Mouse (Mus musculus) heart, embryonic 16.5 days (tissue): Measurements from ENCODE around the gene Lrmda. TPM values are rescaled to one million over a fixed set of nuclear protein-coding genes. Genes with fewer than 3 reads are reported as not detected.
"Not testable (repeated sequence)": the region's sequence is repeated elsewhere in the genome, so short reads cannot be mapped to it uniquely, and the experiment has no call there.

Experiments
- ATAC-seq: fragments of 200-750 bp; cut with Nextera tagmentation; replicated peaks from 2 replicates; pipeline ENCODE4 v1.8.0; 2017; ENCODE audit warnings: moderate number of reproducible peaks; ENCODE audit not compliant: insufficient read depth, low FRiP score; ENCODE audit errors: extremely low read depth
- H3K27ac ChIP-seq: fragments of 300-500 bp; sonication (generic); 2 replicates; pipeline ENCODE4 v1.5.1; 2014; ENCODE audit warnings: mild to moderate bottlenecking, low read length, control low read depth, moderate library complexity
- H3K27me3 ChIP-seq: fragments of 300-500 bp; sonication (generic); 2 replicates; pipeline ENCODE4 v1.6.1; 2014; ENCODE audit warnings: low read length, mixed read lengths; ENCODE audit not compliant: control insufficient read depth, insufficient read depth
- H3K36me3 ChIP-seq: fragments of 300-500 bp; sonication (generic); 2 replicates; pipeline ENCODE4 v1.6.1; 2014; ENCODE audit not compliant: control insufficient read depth, insufficient read depth
- H3K4me1 ChIP-seq: fragments of 300-500 bp; sonication (generic); 2 replicates; pipeline ENCODE4 v1.6.1; 2014; ENCODE audit warnings: low read length, mixed read lengths; ENCODE audit not compliant: control insufficient read depth, insufficient read depth
- H3K4me2 ChIP-seq: fragments of 300-500 bp; sonication (generic); 2 replicates; pipeline ENCODE4 v1.6.1; 2014; ENCODE audit warnings: low read depth, mild to moderate bottlenecking, control low read depth, low read length
- H3K4me3 ChIP-seq: fragments of 300-500 bp; sonication (generic); 2 replicates; pipeline ENCODE4 v1.5.1; 2014; ENCODE audit warnings: mild to moderate bottlenecking, control low read depth, low read length
- H3K9ac ChIP-seq: fragments of 300-500 bp; sonication (generic); 2 replicates; pipeline ENCODE4 v1.6.1; 2014; ENCODE audit warnings: low read length, control low read depth
- H3K9me3 ChIP-seq: fragments of 300-500 bp; sonication (generic); replicated peaks from 2 replicates; pipeline ENCODE4 v1.6.1; 2016; ENCODE audit warnings: low read length; ENCODE audit not compliant: control insufficient read depth
- WGBS: fragments of 180-500 bp; shearing (Covaris S2); extraction: QIAGEN DNeasy Blood & Tissue Kit; methylation state at CpG from one replicate; pipeline ENCODE4 v1.1.7; 2014; 5-methylcytosine and 5-hydroxymethylcytosine counted together
- polyA plus RNA-seq: library from polyadenylated mRNA; unstranded; fragments of >200 nt; fragmentation: Nextera tagmentation; extraction: Ambion mirVana; gene quantifications from 2 replicates; pipeline ENCODE4 v1.2.1, GENCODE M21; 2015

Gene Lrmda
- polyA plus RNA-seq, 1 experiment from 2014 or later, result 0.55 TPM

- Histone ChIP-seq H3K4me2 (peak overlapping the region; percentile 30; the same call in 1 of the 2 replicates), H3K4me3 (no peak overlapping the region), H3K4me1 (no peaks in the 10 kb centered on the region), H3K27ac (no peak overlapping the region), H3K9ac (no peak overlapping the region), H3K27me3 (no peaks in the 10 kb centered on the region), H3K9me3 (no peaks in the 10 kb centered on the region), H3K36me3 (no peaks in the 10 kb centered on the region)
- ATAC-seq, result no peak
- WGBS, result 50% methylated on average over 13 of the region's 13 CpGs
These were observed 558.0 kb downstream of the Lrmda start for GRCm38 (mm10) chr14:22577411-22578037.

GRCm38 (mm10) chr14:22578224-22578623, 558.7 kb downstream of the Lrmda start:
- 16% methylated on average over 6 of the region's 6 CpGs for WGBS
- Histone ChIP-seq H3K4me3 (no peak overlapping the region), H3K27me3 (no peaks in the 10 kb centered on the region)

GRCm38 (mm10) chr14:22578986-22579385, 559.5 kb downstream of the Lrmda start:
- H3K36me3 ChIP-seq, result no peaks in the 10 kb centered on the region
- no peaks in the 10 kb centered on the region for H3K9me3 ChIP-seq
- H3K4me1 ChIP-seq, result no peaks in the 10 kb centered on the region
- no peak for ATAC-seq
- WGBS, result 87% methylated on average over 3 of the region's 3 CpGs
- no peak overlapping the region for H3K27ac ChIP-seq
- no peak overlapping the region for H3K4me3 ChIP-seq
- no peak overlapping the region for H3K9ac ChIP-seq
- no peak overlapping the region for H3K4me2 ChIP-seq
- H3K27me3 ChIP-seq, result no peaks in the 10 kb centered on the region

More at GRCm38 (mm10) chr14:22578224-22578623, 558.7 kb downstream of the Lrmda start:
- peak overlapping the region; percentile 30; the same call in 1 of the 2 replicates for H3K4me2 ChIP-seq
- no peak for ATAC-seq
- no peaks in the 10 kb centered on the region for H3K9me3 ChIP-seq
- no peak overlapping the region for H3K9ac ChIP-seq
- no peaks in the 10 kb centered on the region for H3K36me3 ChIP-seq
- H3K27ac ChIP-seq, result no peak overlapping the region
- H3K4me1 ChIP-seq, result no peaks in the 10 kb centered on the region

GRCm38 (mm10) chr14:22582065-22582464, 562.6 kb downstream of the Lrmda start:
- no peak overlapping the region for H3K27ac ChIP-seq

GRCm38 (mm10) chr14:22586281-22586680, 566.8 kb downstream of the Lrmda start:
- Histone ChIP-seq H3K9ac (no peak overlapping the region), H3K4me1 (no peaks in the 10 kb centered on the region), H3K27ac (no peak overlapping the region), H3K36me3 (no peaks in the 10 kb centered on the region), H3K9me3 (no peaks in the 10 kb centered on the region), H3K27me3 (no peaks in the 10 kb centered on the region), H3K4me3 (no peak overlapping the region), H3K4me2 (no peak overlapping the region)
- no peak for ATAC-seq
- 58% methylated on average over 4 of the region's 4 CpGs for WGBS

More at GRCm38 (mm10) chr14:22582065-22582464, 562.6 kb downstream of the Lrmda start:
- Histone ChIP-seq H3K4me2 (no peak overlapping the region), H3K9ac (no peak overlapping the region), H3K4me3 (no peak overlapping the region), H3K4me1 (no peaks in the 10 kb centered on the region), H3K36me3 (no peaks in the 10 kb centered on the region), H3K27me3 (no peaks in the 10 kb centered on the region), H3K9me3 (no peaks in the 10 kb centered on the region)
- 76% methylated on average over 9 of the region's 9 CpGs for WGBS
- ATAC-seq, result no peak

GRCm38 (mm10) chr14:22586796-22587195, 567.3 kb downstream of the Lrmda start:
- no peaks in the 10 kb centered on the region for H3K9me3 ChIP-seq
- WGBS, result 77% methylated on average over 4 of the region's 4 CpGs
- H3K4me2 ChIP-seq, result no peak overlapping the region
- no peak overlapping the region for H3K9ac ChIP-seq
- no peaks in the 10 kb centered on the region for H3K27me3 ChIP-seq
- H3K4me1 ChIP-seq, result no peaks in the 10 kb centered on the region
- no peak overlapping the region for H3K4me3 ChIP-seq
- ATAC-seq, result no peak
- H3K27ac ChIP-seq, result no peak overlapping the region
- H3K36me3 ChIP-seq, result no peaks in the 10 kb centered on the region

GRCm38 (mm10) chr14:22587285-22587957, 567.9 kb downstream of the Lrmda start:
- Histone ChIP-seq H3K4me1 (no peaks in the 10 kb centered on the region), H3K9me3 (no peaks in the 10 kb centered on the region), H3K4me2 (no peak overlapping the region), H3K9ac (no peak overlapping the region), H3K36me3 (no peaks in the 10 kb centered on the region), H3K27ac (no peak overlapping the region), H3K27me3 (no peaks in the 10 kb centered on the region), H3K4me3 (no peak overlapping the region)
- no peak for ATAC-seq
- 83% methylated on average over 4 of the region's 4 CpGs for WGBS

- ATAC-seq, result no peak
- Histone ChIP-seq H3K36me3 (no peaks in the 10 kb centered on the region), H3K9ac (no peak overlapping the region), H3K27ac (no peak overlapping the region), H3K4me1 (no peaks in the 10 kb centered on the region), H3K4me2 (no peak overlapping the region), H3K9me3 (no peaks in the 10 kb centered on the region), H3K4me3 (no peak overlapping the region), H3K27me3 (no peaks in the 10 kb centered on the region)
- WGBS, result 91% methylated on average over 4 of the region's 4 CpGs
These were observed 568.4 kb downstream of the Lrmda start for GRCm38 (mm10) chr14:22587958-22588296.

GRCm38 (mm10) chr14:22588394-22588793, 568.9 kb downstream of the Lrmda start:
- H3K36me3 ChIP-seq, H3K4me1 ChIP-seq, ATAC-seq, H3K27ac ChIP-seq, H3K9ac ChIP-seq, H3K4me3 ChIP-seq, H3K27me3 ChIP-seq, H3K9me3 ChIP-seq, H3K4me2 ChIP-seq: not testable (repeated sequence)
- 73% methylated on average over 1 of the region's 1 CpGs for WGBS
